Mouse (Mus musculus) MEL (cell line): ENCODE data around the gene Ccdc142. TPM values are rescaled to one million over a fixed set of nuclear protein-coding genes. Genes with fewer than 3 reads are reported as not detected.

Experiments
- DNase-seq: peaks from one replicate; pipeline ENCODE4 v3.0.0; 2011; ENCODE audit warnings: low read depth, low spot score
- H3K27ac ChIP-seq: 2 replicates; pipeline ENCODE4 v1.5.1; 2012; ENCODE audit warnings: low read depth, mild to moderate bottlenecking, control low read depth, low read length, moderate library complexity; ENCODE audit not compliant: control insufficient read depth
- H3K27me3 ChIP-seq, 2 experiments: fragments of 150-350 bp in 1 of 2; sonication (generic) in 1 of 2; 2 replicates each; pipeline ENCODE4 v1.6.1; 2012; ENCODE audit warnings: low read length in 2 of 2, mild to moderate bottlenecking in 2 of 2, improper control_type of control experiment in 1 of 2, moderate library complexity in 1 of 2; ENCODE audit not compliant: insufficient read depth in 2 of 2, control insufficient read depth in 1 of 2
- H3K36me3 ChIP-seq, 2 experiments: 2 replicates each; pipeline ENCODE4 v1.6.1; 2012 to 2014; ENCODE audit warnings: low read length in 2 of 2, improper control_type of control experiment in 1 of 2, inconsistent platforms in 1 of 2, mild to moderate bottlenecking in 1 of 2; ENCODE audit not compliant: insufficient read depth in 2 of 2, control insufficient read depth in 1 of 2
- H3K4me1 ChIP-seq, 2 experiments: fragments of 150-350 bp in 1 of 2; sonication (generic) in 1 of 2; 2 replicates each; pipeline ENCODE4 v1.6.1; 2012; ENCODE audit warnings: low read length in 2 of 2, improper control_type of control experiment in 1 of 2, mild to moderate bottlenecking in 1 of 2; ENCODE audit not compliant: insufficient read depth in 2 of 2, control insufficient read depth in 1 of 2
- H3K4me3 ChIP-seq, 2 experiments: fragments of 150-350 bp in 1 of 2; sonication (generic) in 1 of 2; 2 replicates each; pipeline ENCODE4 v1.5.1; 2012; ENCODE audit warnings: low read depth in 2 of 2, low read length in 2 of 2, mild to moderate bottlenecking in 2 of 2, moderate library complexity in 2 of 2, control low read depth in 1 of 2, improper control_type of control experiment in 1 of 2; ENCODE audit not compliant: control insufficient read depth in 1 of 2, insufficient read depth in 1 of 2
- H3K79me2 ChIP-seq: 2 replicates; pipeline ENCODE4 v1.6.1; 2012; ENCODE audit warnings: mild to moderate bottlenecking, low read length, moderate library complexity; ENCODE audit not compliant: control insufficient read depth, poor library complexity, insufficient read depth
- H3K9ac ChIP-seq: 2 replicates; pipeline ENCODE4 v1.6.1; 2012; ENCODE audit warnings: low read depth, mild to moderate bottlenecking, control low read depth, low read length, moderate library complexity; ENCODE audit not compliant: control insufficient read depth, poor library complexity, severe bottlenecking
- H3K9me3 ChIP-seq: fragments of 150-350 bp; sonication (generic); replicated peaks from 2 replicates; pipeline ENCODE4 v1.6.1; 2012; ENCODE audit warnings: mild to moderate bottlenecking, low read length, improper control_type of control experiment, moderate library complexity; ENCODE audit not compliant: insufficient read depth
- BHLHE40 ChIP-seq: IDR thresholded peaks from 2 replicates; pipeline ENCODE4 v1.6.1; 2012; ENCODE audit warnings: low read depth, mild to moderate bottlenecking, inconsistent platforms, low read length, improper control_type of control experiment, borderline replicate concordance
- CHD1 ChIP-seq: IDR thresholded peaks from 2 replicates; pipeline ENCODE4 v1.6.1; 2012; ENCODE audit warnings: low read depth, mild to moderate bottlenecking, inconsistent platforms, low read length, improper control_type of control experiment
- CHD2 ChIP-seq: IDR thresholded peaks from 2 replicates; pipeline ENCODE4 v1.6.1; 2011; ENCODE audit warnings: low read length, improper control_type of control experiment
- E2F4 ChIP-seq: IDR thresholded peaks from 2 replicates; pipeline ENCODE4 v1.6.1; 2011; ENCODE audit warnings: low read depth, low read length, improper control_type of control experiment, borderline replicate concordance
- EP300 ChIP-seq, 2 experiments: IDR thresholded peaks; 2 replicates each; pipeline ENCODE4 v1.6.1; 2011; ENCODE audit warnings: improper control_type of control experiment in 2 of 2, low read length in 2 of 2, low read depth in 1 of 2, mild to moderate bottlenecking in 1 of 2
- GABPA ChIP-seq: IDR thresholded peaks from 2 replicates; pipeline ENCODE4 v1.6.1; 2012; ENCODE audit warnings: low read depth, mild to moderate bottlenecking, inconsistent platforms, low read length, improper control_type of control experiment, moderate library complexity
- GATA1 ChIP-seq: IDR thresholded peaks from 2 replicates; pipeline ENCODE4 v1.6.1; 2011; ENCODE audit warnings: low read depth, low read length, improper control_type of control experiment
- HCFC1 ChIP-seq: IDR thresholded peaks from 2 replicates; pipeline ENCODE4 v1.6.1; 2012; ENCODE audit warnings: low read depth, mild to moderate bottlenecking, inconsistent platforms, low read length, improper control_type of control experiment, moderate library complexity
- JUND ChIP-seq: IDR thresholded peaks from 2 replicates; pipeline ENCODE4 v1.6.1; 2011; ENCODE audit warnings: low read depth, mild to moderate bottlenecking, improper control_type of control experiment, low read length
- MAFK ChIP-seq: IDR thresholded peaks from 2 replicates; pipeline ENCODE4 v1.6.1; 2011; ENCODE audit warnings: low read depth, mild to moderate bottlenecking, low read length, improper control_type of control experiment, borderline replicate concordance
- MAX ChIP-seq: IDR thresholded peaks from 2 replicates; pipeline ENCODE4 v1.6.1; 2011; ENCODE audit warnings: low read length, improper control_type of control experiment
- MAZ ChIP-seq: IDR thresholded peaks from 2 replicates; pipeline ENCODE4 v1.6.1; 2012; ENCODE audit warnings: low read depth, mild to moderate bottlenecking, inconsistent platforms, low read length, improper control_type of control experiment
- MYB ChIP-seq: IDR thresholded peaks from 2 replicates; pipeline ENCODE4 v1.6.1; 2011; ENCODE audit warnings: mild to moderate bottlenecking, low read depth, low read length, improper control_type of control experiment
- MYC ChIP-seq: IDR thresholded peaks from 2 replicates; pipeline ENCODE4 v1.6.1; 2011; ENCODE audit warnings: low read depth, mild to moderate bottlenecking, low read length, improper control_type of control experiment, moderate library complexity
- NRF1 ChIP-seq: IDR thresholded peaks from 2 replicates; pipeline ENCODE4 v1.6.1; 2014; ENCODE audit warnings: low read depth, mild to moderate bottlenecking, inconsistent platforms, low read length, improper control_type of control experiment, moderate library complexity; ENCODE audit not compliant: poor library complexity, insufficient read depth, severe bottlenecking
- POLR2A ChIP-seq, 2 experiments: IDR thresholded peaks; 2 replicates each; pipeline ENCODE4 v1.6.1; 2011 to 2012; ENCODE audit warnings: low read length in 2 of 2, mild to moderate bottlenecking in 2 of 2, control low read depth in 1 of 2, improper control_type of control experiment in 1 of 2, low read depth in 1 of 2, moderate library complexity in 1 of 2; ENCODE audit not compliant: control insufficient read depth in 1 of 2, insufficient read depth in 1 of 2, poor library complexity in 1 of 2
- POLR2AphosphoS2 ChIP-seq: IDR thresholded peaks from 2 replicates; pipeline ENCODE4 v1.6.1; 2011; ENCODE audit warnings: low read length, improper control_type of control experiment
- POLR2AphosphoS5 ChIP-seq: IDR thresholded peaks from 2 replicates; pipeline ENCODE4 v1.6.1; 2012; ENCODE audit warnings: low read depth, borderline replicate concordance, mild to moderate bottlenecking, inconsistent platforms, low read length, moderate library complexity, mixed read lengths
- RAD21 ChIP-seq: IDR thresholded peaks from 2 replicates; pipeline ENCODE4 v1.6.1; 2011; ENCODE audit warnings: mild to moderate bottlenecking, low read depth, low read length, improper control_type of control experiment
- SIN3A ChIP-seq: IDR thresholded peaks from 2 replicates; pipeline ENCODE4 v1.6.1; 2012; ENCODE audit warnings: low read length, improper control_type of control experiment, inconsistent platforms
- SMC3 ChIP-seq: IDR thresholded peaks from 2 replicates; pipeline ENCODE4 v1.6.1; 2011; ENCODE audit warnings: low read depth, low read length, improper control_type of control experiment
- TAL1 ChIP-seq: IDR thresholded peaks from 2 replicates; pipeline ENCODE4 v1.6.1; 2012; ENCODE audit warnings: mild to moderate bottlenecking, inconsistent platforms, low read length, moderate library complexity, mixed read lengths
- TBP ChIP-seq: IDR thresholded peaks from 2 replicates; pipeline ENCODE4 v1.8.0; 2011; ENCODE audit warnings: low read depth, low read length, improper control_type of control experiment
- UBTF ChIP-seq: IDR thresholded peaks from 2 replicates; pipeline ENCODE4 v1.6.1; 2012; ENCODE audit warnings: low read depth, mild to moderate bottlenecking, inconsistent platforms, low read length, improper control_type of control experiment, moderate library complexity, borderline replicate concordance; ENCODE audit not compliant: insufficient read depth
- USF1 ChIP-seq: IDR thresholded peaks from 2 replicates; pipeline ENCODE4 v1.6.1; 2014; ENCODE audit warnings: low read depth, mild to moderate bottlenecking, inconsistent platforms, low read length, improper control_type of control experiment, moderate library complexity
- ZC3H11A ChIP-seq: IDR thresholded peaks from 2 replicates; pipeline ENCODE4 v1.6.1; 2012; ENCODE audit warnings: low read depth, mild to moderate bottlenecking, inconsistent platforms, low read length, improper control_type of control experiment
- ZKSCAN1 ChIP-seq: IDR thresholded peaks from 2 replicates; pipeline ENCODE4 v1.6.1; 2012; ENCODE audit warnings: low read depth, mild to moderate bottlenecking, inconsistent platforms, low read length, improper control_type of control experiment, moderate library complexity
- ZMIZ1 ChIP-seq: IDR thresholded peaks from 2 replicates; pipeline ENCODE4 v1.6.1; 2012; ENCODE audit warnings: low read depth, mild to moderate bottlenecking, inconsistent platforms, low read length, improper control_type of control experiment, moderate library complexity
- ZNF384 ChIP-seq: IDR thresholded peaks from 2 replicates; pipeline ENCODE4 v1.6.1; 2012; ENCODE audit warnings: low read depth, mild to moderate bottlenecking, inconsistent platforms, low read length, improper control_type of control experiment
- polyA plus RNA-seq, 2 experiments: library from polyadenylated mRNA; stranded (reverse) in 1 of 2; unstranded in 1 of 2; fragments of >175 nt in 1 of 2; fragments of >200 nt in 1 of 2; gene quantifications; 2 replicates each; pipeline versions ENCODE4 v1.2.1 to v1.2.4; 2012; ENCODE audit warnings: low replicate concordance in 2 of 2, low read depth in 1 of 2; ENCODE audit not compliant: insufficient read length in 2 of 2, insufficient read depth in 1 of 2, missing spikeins in 1 of 2
- total RNA-seq: library from RNA; depleted of rRNA; stranded (reverse); fragments of 300-350 nt; gene quantifications from 2 replicates; pipeline ENCODE4 v1.2.3, GENCODE M21; 2012

The Ccdc142 gene
- total and polyA plus RNA-seq, 3 experiments, result 2.2 to 5.1 TPM; not detected in 1

GRCm38 (mm10) chr6:83107566-83108400, 6.4 kb downstream of the Ccdc142 start (continued):
- TF ChIP-seq MYC, result no peak
- no peak for TF ChIP-seq UBTF
- no peak for TF ChIP-seq E2F4
- no peak for TF ChIP-seq ZNF384
- 0 out of 2 replicates have a peak, but pooled peaks have one; percentile 32 for TF ChIP-seq SIN3A
- no peak for TF ChIP-seq TAL1
- TF ChIP-seq CHD2, result no peak
- no peak for TF ChIP-seq CHD1
- TF ChIP-seq MAZ, result no peak; the same call in 1 of the 2 replicates
- TF ChIP-seq JUND, result no peak
- TF ChIP-seq BHLHE40, result no peak
- TF ChIP-seq GABPA, result no peak
- TF ChIP-seq ZKSCAN1, result no peak
- no peak for TF ChIP-seq ZMIZ1
- peak; percentile 64 for TF ChIP-seq SMC3
- no peak for TF ChIP-seq MAFK
- TF ChIP-seq ZC3H11A, result peak; percentile 49; the same call in 1 of the 2 replicates
- no peak for TF ChIP-seq NRF1

GRCm38 (mm10) chr6:83108762-83109668, 7.6 kb downstream of the Ccdc142 start, which contains the start of gene Mrpl53:
TSS of gene Mrpl53 (plus strand) at chr6:83109040.
- H3K4me3 ChIP-seq, result peak within 1 kb of the TSS; percentile 79 to 93
- peak within 1 kb of the TSS; percentile 75 for H3K27ac ChIP-seq
- peaks cover 0 to 9% of the 10 kb centered on the region in 2 experiments; a peak in 3 of 4 replicates for H3K36me3 ChIP-seq
- H3K9me3 ChIP-seq, result no peaks in the 10 kb centered on the region
- H3K4me1 ChIP-seq, result no peaks in the 10 kb centered on the region; a peak in 1 of 4 replicates
- H3K79me2 ChIP-seq, result peaks cover 12% of the 10 kb centered on the region
- peak; percentile 84 for DNase-seq
- peak within 1 kb of the TSS; percentile 86 for H3K9ac ChIP-seq
- no peaks in the 10 kb centered on the region for H3K27me3 ChIP-seq
- TF ChIP-seq ZMIZ1 (no peak), JUND (no peak), NRF1 (no peak), USF1 (no peak), UBTF (0 out of 2 replicates have a peak, but pooled peaks have one; percentile 86), GABPA (no peak), MAFK (no peak), CHD2 (no peak; the same call in none of the 2 replicates), TBP (peak; percentile 67), POLR2AphosphoS2 (peak; percentile 90), MAX (0 out of 2 replicates have a peak, but pooled peaks have one; percentile 39), GATA1 (no peak), ZNF384 (no peak), MAZ (0 out of 2 replicates have a peak, but pooled peaks have one; percentile 51), RAD21 (no peak), POLR2AphosphoS5 (peak; percentile 84; the same call in 1 of the 2 replicates), SMC3 (no peak), HCFC1 (peak; percentile 95), SIN3A (0 out of 2 replicates have a peak, but pooled peaks have one; percentile 64), EP300 (IDR thresholded peaks at IDR 0.05; ENCODE audit: low read depth in 1 of 2, low read length in 2 of 2) (no peak), CHD1 (no peak), MYB (no peak), POLR2A (IDR thresholded peaks at IDR 0.05; ENCODE audit: control insufficient read depth in 1 of 2, insufficient read depth in 1 of 2, low read depth in 1 of 2, low read length in 2 of 2, poor library complexity in 1 of 2) (peak; percentile 67 to 94; a peak in 3 of 4 replicates)
